In genomic region chr7:19815296-19816223, GRCm38 (mm10) we compare ENCODE assay signal across 7 mouse cellular contexts. TPM values are rescaled to one million over a fixed set of nuclear protein-coding genes. Genes with fewer than 3 reads are reported as not detected.
DNase-seq lines count a peak whose midpoint lies in the region; ATAC-seq and TF ChIP-seq lines count a peak whose summit lies in the region.

No protein-coding gene starts in this region.

- no peaks in the 10 kb centered on the region for H3K36me3 ChIP-seq in testis, adult 2 months (ENCODE audit: control insufficient read depth, insufficient read depth, low read length)
- no peaks in the 10 kb centered on the region for H3K36me3 ChIP-seq in limb, embryonic 14.5 days (ENCODE audit: control insufficient read depth, insufficient read depth, low read length)
- no peaks in the 10 kb centered on the region for H3K36me3 ChIP-seq in stomach, embryonic 15.5 days

- peaks cover 45% of the 10 kb centered on the region for H3K4me1 ChIP-seq in testis, adult 2 months (ENCODE audit: control insufficient read depth, insufficient read depth, low read length)
- peaks cover 7% of the 10 kb centered on the region for H3K4me1 ChIP-seq in embryonic fibroblast, embryonic 13.5 days (ENCODE audit: control insufficient read depth, insufficient read depth, low read length)
- peaks cover 20% of the 10 kb centered on the region for H3K4me1 ChIP-seq in limb, embryonic 14.5 days (ENCODE audit: control insufficient read depth, insufficient read depth, low read length)
- peaks cover 42% of the 10 kb centered on the region for H3K4me1 ChIP-seq in stomach, embryonic 15.5 days

- 0 out of 2 replicates have a peak, but pooled peaks cover 3% of the 10 kb centered on the region for H3K9me3 ChIP-seq in limb, embryonic 14.5 days (ENCODE audit: control insufficient read depth, low read length)
- H3K9me3 ChIP-seq in stomach, embryonic 15.5 days: no peaks in the 10 kb centered on the region

- ATAC-seq in limb, embryonic 14.5 days (ENCODE audit: low FRiP score, low read depth): no peak
- peak; percentile 6; the same call in 1 of the 2 replicates for ATAC-seq in stomach, embryonic 15.5 days (ENCODE audit: insufficient read depth, low FRiP score, low read depth)

- TF ChIP-seq CTCF in testis, adult 2 months (IDR thresholded peaks at IDR 0.05; ENCODE audit: control insufficient read depth, insufficient read depth, insufficient replicate concordance, low read depth, low read length): no peak
- TF ChIP-seq CTCF in embryonic fibroblast, embryonic 13.5 days (IDR thresholded peaks at IDR 0.05; ENCODE audit: borderline replicate concordance, insufficient read depth, low read length): no peak

- no peak for TF ChIP-seq POLR2A in testis, adult 2 months (IDR thresholded peaks at IDR 0.05; ENCODE audit: control insufficient read depth, low read depth, low read length)
- no peak; the same call in 1 of the 2 replicates for TF ChIP-seq POLR2A in embryonic fibroblast, embryonic 13.5 days (IDR thresholded peaks at IDR 0.05; ENCODE audit: low read depth, low read length)
- TF ChIP-seq POLR2A in limb, embryonic 14.5 days (IDR thresholded peaks at IDR 0.05; ENCODE audit: borderline replicate concordance, extremely low read depth, insufficient read depth, insufficient read length): no peak

- no peak for DNase-seq in testis, postnatal 14 days (ENCODE audit: low spot score)
- no peak for DNase-seq in limb, embryonic 14.5 days (ENCODE audit: low spot score)
- DNase-seq in thymus, postnatal 36 days: no peak
- no peak for DNase-seq in layer of hippocampus, postnatal 14 days (ENCODE audit: low spot score in 2 of 2)

- whole genome bisulfite sequencing in limb, embryonic 14.5 days: 32% methylated on average over 17 of the region's 17 CpGs
- WGBS in stomach, embryonic 15.5 days: 35% methylated on average over 17 of the region's 17 CpGs

- H3K4me2 ChIP-seq in limb, embryonic 14.5 days (replicated peaks; ENCODE audit: low read depth, low read length, severe bottlenecking): peak overlapping the region; percentile 69
- peak overlapping the region; percentile 75 for H3K4me2 ChIP-seq in stomach, embryonic 15.5 days

- peak overlapping the region; percentile 18; the same call in 1 of the 2 replicates for H3K9ac ChIP-seq in limb, embryonic 14.5 days (ENCODE audit: low read depth, low read length, severe bottlenecking)
- 0 out of 2 replicates have a peak overlapping the region, but pooled peaks have one; percentile 16 for H3K9ac ChIP-seq in stomach, embryonic 15.5 days

- peak overlapping the region; percentile 66 for H3K4me3 ChIP-seq in testis, adult 2 months (ENCODE audit: control insufficient read depth, low read depth, low read length)
- peak overlapping the region; percentile 27 for H3K4me3 ChIP-seq in embryonic fibroblast, embryonic 13.5 days (ENCODE audit: insufficient read depth, low read length)
- H3K4me3 ChIP-seq in limb, embryonic 14.5 days (replicated peaks; ENCODE audit: low read length): peak overlapping the region; percentile 39
- H3K4me3 ChIP-seq in stomach, embryonic 15.5 days (replicated peaks): peak overlapping the region; percentile 43

- no peak overlapping the region; the same call in 1 of the 2 replicates for H3K27ac ChIP-seq in testis, adult 2 months (ENCODE audit: control insufficient read depth, insufficient read depth, low read depth, low read length)
- peak overlapping the region; percentile 97 for H3K27ac ChIP-seq in embryonic fibroblast, embryonic 13.5 days (ENCODE audit: insufficient read depth, low read length)
- 0 out of 2 replicates have a peak overlapping the region, but pooled peaks have one; percentile 15 for H3K27ac ChIP-seq in limb, embryonic 14.5 days (replicated peaks; ENCODE audit: low read depth, low read length)
- peak overlapping the region; percentile 90 for H3K27ac ChIP-seq in stomach, embryonic 15.5 days

- H3K27me3 ChIP-seq in testis, adult 2 months (ENCODE audit: control insufficient read depth, insufficient read depth, low read length): no peaks in the 10 kb centered on the region
- H3K27me3 ChIP-seq in limb, embryonic 14.5 days (ENCODE audit: control insufficient read depth, insufficient read depth, low read length): peaks cover 19% of the 10 kb centered on the region
- peaks cover 13% of the 10 kb centered on the region; the same call in 1 of the 2 replicates for H3K27me3 ChIP-seq in stomach, embryonic 15.5 days (replicated peaks)

RNA-seq across cellular contexts. Expression of gene Bcl3, which starts 7.0 kb away (rescaled TPM):
- polyA plus RNA-seq in testis, adult 2 months (2012; rRNA removed): 4.4 and 5.9 TPM in 2 replicates
- polyA plus RNA-seq in embryonic fibroblast, embryonic 13.5 days (2011; ENCODE audit: insufficient read length, low read depth, missing spikeins): 24.1 and 37.9 TPM in 2 replicates
- polyA plus RNA-seq in limb, embryonic 14.5 days (2012; rRNA removed): 5.5 and 7.6 TPM in 2 replicates
- polyA plus RNA-seq in limb, embryonic 14.5 days (2014; fragmentation: Nextera tagmentation; extraction: Ambion mirVana): 3.1 and 4.7 TPM in 2 replicates
- polyA plus RNA-seq in stomach, embryonic 15.5 days (2015; fragmentation: Nextera tagmentation; extraction: Ambion mirVana): 8.9 and 10.4 TPM in 2 replicates
- total RNA-seq in layer of hippocampus, postnatal 14 days (2021): under 1 TPM; 0.38 to 0.78 TPM

RNA-seq across cellular contexts. Expression of gene Cblc, which starts 19.0 kb away (rescaled TPM):
- polyA plus RNA-seq in testis, adult 2 months (2012; rRNA removed): 0.82 TPM in 1 of 2 replicates, not detected in the other
- polyA plus RNA-seq in embryonic fibroblast, embryonic 13.5 days (2011; ENCODE audit: insufficient read length, low read depth, missing spikeins): not detected in 2 replicates
- 5.2 and 5.9 TPM in 2 replicates for polyA plus RNA-seq in limb, embryonic 14.5 days (2012; rRNA removed)
- polyA plus RNA-seq in limb, embryonic 14.5 days (2014; fragmentation: Nextera tagmentation; extraction: Ambion mirVana): 7.5 and 8.6 TPM in 2 replicates
- 24.3 and 24.6 TPM in 2 replicates for polyA plus RNA-seq in stomach, embryonic 15.5 days (2015; fragmentation: Nextera tagmentation; extraction: Ambion mirVana)
- not detected for total RNA-seq in layer of hippocampus, postnatal 14 days (2021)

RNA-seq across cellular contexts. Expression of gene Gm19345, which starts 36.2 kb away (rescaled TPM):
- polyA plus RNA-seq in testis, adult 2 months (2012; rRNA removed): 0.21 and 0.42 TPM in 2 replicates
- not detected in 2 replicates for polyA plus RNA-seq in embryonic fibroblast, embryonic 13.5 days (2011; ENCODE audit: insufficient read length, low read depth, missing spikeins)
- 0.12 and 0.13 TPM in 2 replicates for polyA plus RNA-seq in limb, embryonic 14.5 days (2012; rRNA removed)
- polyA plus RNA-seq in limb, embryonic 14.5 days (2014; fragmentation: Nextera tagmentation; extraction: Ambion mirVana): not detected in 2 replicates
- 0.39 TPM in 1 of 2 replicates, not detected in the other for polyA plus RNA-seq in stomach, embryonic 15.5 days (2015; fragmentation: Nextera tagmentation; extraction: Ambion mirVana)
- total RNA-seq in layer of hippocampus, postnatal 14 days (2021): 1 to 10 TPM; 3.0 to 3.3 TPM

RNA-seq across cellular contexts. Expression of gene Bcam, which starts 44.7 kb away (rescaled TPM):
- polyA plus RNA-seq in testis, adult 2 months (2012; rRNA removed): 4.5 and 7.5 TPM in 2 replicates
- polyA plus RNA-seq in embryonic fibroblast, embryonic 13.5 days (2011; ENCODE audit: insufficient read length, low read depth, missing spikeins): 2.1 and 2.5 TPM in 2 replicates
- 94.3 and 108 TPM in 2 replicates for polyA plus RNA-seq in limb, embryonic 14.5 days (2012; rRNA removed)
- 114 and 116 TPM in 2 replicates for polyA plus RNA-seq in limb, embryonic 14.5 days (2014; fragmentation: Nextera tagmentation; extraction: Ambion mirVana)
- polyA plus RNA-seq in stomach, embryonic 15.5 days (2015; fragmentation: Nextera tagmentation; extraction: Ambion mirVana): 129 and 151 TPM in 2 replicates
- total RNA-seq in layer of hippocampus, postnatal 14 days (2021): 10 to 100 TPM in 1 of 2 experiments, 1 to 10 TPM in 1; 8.8 to 14.0 TPM

RNA-seq across cellular contexts. Expression of gene Ceacam16, which starts 45.5 kb away (rescaled TPM):
- polyA plus RNA-seq in testis, adult 2 months (2012; rRNA removed): 0.32 and 0.37 TPM in 2 replicates
- polyA plus RNA-seq in embryonic fibroblast, embryonic 13.5 days (2011; ENCODE audit: insufficient read length, low read depth, missing spikeins): not detected in 2 replicates
- polyA plus RNA-seq in limb, embryonic 14.5 days (2012; rRNA removed): 0.11 and 0.18 TPM in 2 replicates
- polyA plus RNA-seq in limb, embryonic 14.5 days (2014; fragmentation: Nextera tagmentation; extraction: Ambion mirVana): not detected in 2 replicates
- polyA plus RNA-seq in stomach, embryonic 15.5 days (2015; fragmentation: Nextera tagmentation; extraction: Ambion mirVana): 0.09 TPM in 1 of 2 replicates, not detected in the other
- total RNA-seq in layer of hippocampus, postnatal 14 days (2021): not detected
